Mouse (Mus musculus) lung, postnatal 0 days (tissue): ENCODE results near the gene Dnajb12. TPM values are rescaled to one million over a fixed set of nuclear protein-coding genes. Genes with fewer than 3 reads are reported as not detected.

Experiments
- ATAC-seq: fragments of 200-750 bp; cut with Nextera tagmentation; 2 replicates; pipeline ENCODE4 v1.8.0; 2017; ENCODE audit warnings: moderate library complexity
- DNase-seq: peaks from one replicate; pipeline ENCODE4 v3.0.0-alpha.2; 2016; ENCODE audit warnings: low spot score
- H3K27ac ChIP-seq: fragments of 300-500 bp; sonication (generic); 2 replicates; pipeline ENCODE4 v1.5.1; 2014; ENCODE audit warnings: antibody characterized with exemption, mild to moderate bottlenecking, low read length, mixed read lengths
- H3K27me3 ChIP-seq: fragments of 300-500 bp; sonication (generic); replicated peaks from 2 replicates; pipeline ENCODE4 v1.6.1; 2014; ENCODE audit warnings: low read length, mixed read lengths; ENCODE audit not compliant: insufficient read depth
- H3K36me3 ChIP-seq: fragments of 300-500 bp; sonication (generic); 2 replicates; pipeline ENCODE4 v1.6.1; 2014; ENCODE audit warnings: low read length, mixed read lengths; ENCODE audit not compliant: insufficient read depth
- H3K4me1 ChIP-seq: fragments of 300-500 bp; sonication (generic); 2 replicates; pipeline ENCODE4 v1.6.1; 2014; ENCODE audit warnings: antibody characterized with exemption, low read depth, low read length, mixed read lengths; ENCODE audit not compliant: insufficient read depth
- H3K4me2 ChIP-seq: fragments of 300-500 bp; sonication (generic); replicated peaks from 2 replicates; pipeline ENCODE4 v1.6.1; 2014; ENCODE audit warnings: low read depth, mild to moderate bottlenecking, low read length, moderate library complexity, mixed read lengths
- H3K4me3 ChIP-seq: fragments of 300-500 bp; sonication (generic); 2 replicates; pipeline ENCODE4 v1.5.1; 2014; ENCODE audit warnings: low read depth, low read length
- H3K9ac ChIP-seq: fragments of 300-500 bp; sonication (generic); replicated peaks from 2 replicates; pipeline ENCODE4 v1.6.1; 2014; ENCODE audit warnings: low read depth, mild to moderate bottlenecking
- H3K9me3 ChIP-seq: fragments of 300-500 bp; sonication (generic); 2 replicates; pipeline ENCODE4 v1.6.1; 2016; ENCODE audit warnings: low read length, mixed read lengths
- CTCF ChIP-seq: IDR thresholded peaks from 2 replicates; pipeline ENCODE4 v1.5.1; 2016; ENCODE audit warnings: antibody characterized with exemption, mild to moderate bottlenecking
- EP300 ChIP-seq: IDR thresholded peaks from 2 replicates; pipeline ENCODE4 v1.6.1; 2016; ENCODE audit warnings: antibody characterized with exemption, mild to moderate bottlenecking, control low read depth
- WGBS: fragments of 180-500 bp; shearing (Covaris S2); extraction: QIAGEN DNeasy Blood & Tissue Kit; methylation state at CpG from one replicate; pipeline ENCODE4 v1.1.7; 2014; 5-methylcytosine and 5-hydroxymethylcytosine counted together
- polyA plus RNA-seq: library from polyadenylated mRNA; unstranded; fragments of >200 nt; fragmentation: Nextera tagmentation; extraction: Ambion mirVana; gene quantifications from 2 replicates; pipeline ENCODE4 v1.2.1, GENCODE M21; 2015

Dnajb12 gene
- polyA plus RNA-seq, 1 experiment from 2014 or later, result 24.4 TPM

- no peak for ATAC-seq
- peak overlapping the region; percentile 84 for H3K27ac ChIP-seq
- no peak for TF ChIP-seq CTCF
- TF ChIP-seq EP300, result no peak
- H3K4me2 ChIP-seq, result no peak overlapping the region
- no peaks in the 10 kb centered on the region for H3K27me3 ChIP-seq
- DNase-seq, result no peak
- WGBS, result 73% methylated on average over 8 of the region's 8 CpGs
- no peak overlapping the region for H3K4me3 ChIP-seq
- no peaks in the 10 kb centered on the region for H3K36me3 ChIP-seq
- peaks cover 31% of the 10 kb centered on the region; the same call in 1 of the 2 replicates for H3K4me1 ChIP-seq
- H3K9ac ChIP-seq, result no peak overlapping the region
- H3K9me3 ChIP-seq, result no peaks in the 10 kb centered on the region
Observed at GRCm38 (mm10) chr10:59915196-59915962, 36.0 kb downstream of the Dnajb12 start.

GRCm38 (mm10) chr10:59916159-59916558 is 36.8 kb downstream of the Dnajb12 start:
- peak overlapping the region; percentile 16; the same call in 1 of the 2 replicates for H3K9ac ChIP-seq
- H3K4me2 ChIP-seq, result peak overlapping the region; percentile 56
- 1% methylated on average over 4 of the region's 4 CpGs for WGBS
- H3K4me1 ChIP-seq, result peaks cover 33% of the 10 kb centered on the region; the same call in 1 of the 2 replicates
- no peaks in the 10 kb centered on the region for H3K9me3 ChIP-seq
- H3K36me3 ChIP-seq, result no peaks in the 10 kb centered on the region
- peak overlapping the region; percentile 16; the same call in 1 of the 2 replicates for H3K4me3 ChIP-seq
- peak overlapping the region; percentile 84 for H3K27ac ChIP-seq
- TF ChIP-seq EP300, result peak; percentile 83
- TF ChIP-seq CTCF, result peak; percentile 59
- peak; percentile 96 for DNase-seq
- no peaks in the 10 kb centered on the region for H3K27me3 ChIP-seq
- ATAC-seq, result peak; percentile 63

- ATAC-seq (peak; percentile 69), DNase-seq (peak; percentile 86)
- 1% methylated on average over 10 of the region's 10 CpGs for WGBS
- H3K4me3 ChIP-seq, result peak overlapping the region; percentile 16; the same call in 1 of the 2 replicates
- no peak for TF ChIP-seq CTCF
- no peak for TF ChIP-seq EP300
- peak overlapping the region; percentile 56 for H3K4me2 ChIP-seq
- H3K4me1 ChIP-seq, result peaks cover 33% of the 10 kb centered on the region; the same call in 1 of the 2 replicates
- no peaks in the 10 kb centered on the region for H3K36me3 ChIP-seq
- no peaks in the 10 kb centered on the region for H3K9me3 ChIP-seq
- peak overlapping the region; percentile 16; the same call in 1 of the 2 replicates for H3K9ac ChIP-seq
- H3K27ac ChIP-seq, result peak overlapping the region; percentile 84
- H3K27me3 ChIP-seq, result no peaks in the 10 kb centered on the region
Observed at GRCm38 (mm10) chr10:59916649-59917048, 37.3 kb downstream of the Dnajb12 start.

GRCm38 (mm10) chr10:59918111-59918510 is 38.8 kb downstream of the Dnajb12 start:
- Histone ChIP-seq H3K27me3 (no peaks in the 10 kb centered on the region), H3K4me1 (peaks cover 35% of the 10 kb centered on the region; the same call in 1 of the 2 replicates), H3K36me3 (no peaks in the 10 kb centered on the region), H3K27ac (no peak overlapping the region), H3K4me3 (no peak overlapping the region), H3K9me3 (no peaks in the 10 kb centered on the region), H3K9ac (no peak overlapping the region), H3K4me2 (no peak overlapping the region)
- ATAC-seq (no peak), DNase-seq (no peak)
- TF ChIP-seq EP300 (no peak), CTCF (no peak)
- 79% methylated on average over 4 of the region's 4 CpGs for WGBS

GRCm38 (mm10) chr10:59919494-59920181 is 40.3 kb downstream of the Dnajb12 start:
- ATAC-seq, result peak; percentile 58
- peak overlapping the region; percentile 79 for H3K27ac ChIP-seq
- no peak overlapping the region for H3K9ac ChIP-seq
- no peak overlapping the region for H3K4me2 ChIP-seq
- no peak overlapping the region for H3K4me3 ChIP-seq
- no peak for TF ChIP-seq CTCF
- TF ChIP-seq EP300, result peak; percentile 44; the same call in 1 of the 2 replicates
- H3K36me3 ChIP-seq, result no peaks in the 10 kb centered on the region
- peak; percentile 92 for DNase-seq
- H3K9me3 ChIP-seq, result no peaks in the 10 kb centered on the region
- no peaks in the 10 kb centered on the region for H3K27me3 ChIP-seq
- peaks cover 35% of the 10 kb centered on the region; the same call in 1 of the 2 replicates for H3K4me1 ChIP-seq
- WGBS, result 37% methylated on average over 15 of the region's 15 CpGs

- 37% methylated on average over 7 of the region's 7 CpGs for WGBS
- DNase-seq (no peak), ATAC-seq (no peak)
- Histone ChIP-seq H3K9ac (peak overlapping the region; percentile 34; the same call in 1 of the 2 replicates), H3K27me3 (no peaks in the 10 kb centered on the region), H3K27ac (peak overlapping the region; percentile 79), H3K36me3 (no peaks in the 10 kb centered on the region), H3K4me3 (no peak overlapping the region), H3K9me3 (no peaks in the 10 kb centered on the region), H3K4me1 (peaks cover 35% of the 10 kb centered on the region; the same call in 1 of the 2 replicates), H3K4me2 (peak overlapping the region; percentile 58)
- TF ChIP-seq EP300, result no peak
- TF ChIP-seq CTCF, result no peak
Observed at GRCm38 (mm10) chr10:59920485-59920809, 41.1 kb downstream of the Dnajb12 start.
